Mouse (Mus musculus): ENCODE measurements around the gene Casz1.

GRCm38 (mm10) chr4:148876166-148876565 lies 71.9 kb downstream of the Casz1 start:
- TF ChIP-seq CTCF (IDR thresholded peaks at IDR 0.05; ENCODE audit: low read depth, low read length): no peak
- no peak for TF ChIP-seq GATA1 (IDR thresholded peaks at IDR 0.05; ENCODE audit: borderline replicate concordance, low read length)
- TF ChIP-seq TAL1 (conservative IDR thresholded peaks at IDR 0.05; ENCODE audit: low read depth, low read length): no peak
- no peak for TF ChIP-seq POLR2AphosphoS5 (IDR thresholded peaks at IDR 0.05; ENCODE audit: insufficient replicate concordance, low read depth, low read length)
- TF ChIP-seq GATA2 (IDR thresholded peaks at IDR 0.05; ENCODE audit: borderline replicate concordance, low read depth, low read length): no peak
